Mouse (Mus musculus) small intestine, adult 2 months (tissue): ENCODE results near the gene Thrsp.

Source experiments
- CTCF ChIP-seq: fragments of 200-500 bp; IDR thresholded peaks from 2 replicates; pipeline ENCODE4 v1.5.1; 2012; ENCODE audit warnings: low read depth, mild to moderate bottlenecking, control low read depth, inconsistent platforms, low read length, moderate library complexity, mixed read lengths; ENCODE audit not compliant: insufficient replicate concordance, insufficient read length; ENCODE audit errors: extremely low read depth
- POLR2A ChIP-seq: fragments of 200-500 bp; IDR thresholded peaks from 2 replicates; pipeline ENCODE4 v1.6.1; 2012; ENCODE audit warnings: low read depth, mild to moderate bottlenecking, control low read depth, inconsistent platforms, low read length, moderate library complexity

- TF ChIP-seq CTCF, result no peak
- no peak for TF ChIP-seq POLR2A
Observed at GRCm38 (mm10) chr7:97434517-97434916, 17.0 kb upstream of the Thrsp start.
